Mouse (Mus musculus) left cerebral cortex, adult 18-20 months (tissue): ENCODE data around the gene Hs3st3b1. TPM values are rescaled to one million over a fixed set of nuclear protein-coding genes. Genes with fewer than 3 reads are reported as not detected.
A peak's percentile ranks its signal among the peaks of the same experiment; 100 is the strongest.

ENCODE experiments used
- DNase-seq, 2 experiments: peaks; one replicate each; pipeline ENCODE4 v3.0.0; 2021 to 2022; ENCODE audit warnings: low spot score in 2 of 2, mixed read lengths in 1 of 2
- total RNA-seq, 2 experiments: library from RNA; stranded (reverse); gene quantifications; 2 replicates each; pipeline ENCODE4 v1.2.3; 2021

Hs3st3b1 gene
- total RNA-seq, 2 experiments from 2014 or later = 1.9 TPM

GRCm38 (mm10) chr11:63924286-63924930 is 2.3 kb upstream of the Hs3st3b1 start:
- no peak for DNase-seq

DNA sequence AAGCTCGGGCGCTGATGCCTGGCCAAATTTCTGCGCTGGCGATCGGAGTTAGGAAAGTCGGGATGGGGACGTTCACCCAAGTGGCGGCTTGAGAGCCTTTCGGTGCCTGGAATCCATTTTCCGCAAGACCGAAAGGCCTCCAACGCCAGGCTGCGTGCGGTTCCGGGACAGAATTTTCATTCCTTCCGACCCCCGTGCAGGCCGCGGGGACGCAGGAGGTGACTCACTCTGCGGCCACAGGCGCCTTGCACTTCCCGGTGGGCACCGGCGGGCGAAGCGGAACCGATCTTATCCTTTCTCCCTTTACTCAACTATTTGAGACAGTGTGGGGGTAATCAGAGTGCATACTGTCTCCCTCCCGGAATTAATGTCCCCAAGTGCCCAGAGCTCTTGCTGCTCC is 1.3 kb upstream of the Hs3st3b1 start:
- no peak for DNase-seq

GRCm38 (mm10) chr11:63921044-63921951 is 792 bp downstream of the Hs3st3b1 start:
- DNase-seq = peak in 1 of 2 experiments; percentile 7

GRCm38 (mm10) chr11:63920531-63920930 is 1.6 kb downstream of the Hs3st3b1 start:
- DNase-seq = peak; percentile 69 to 70

- DNase-seq = no peak
These were observed 2.6 kb downstream of the Hs3st3b1 start for GRCm38 (mm10) chr11:63919211-63920098.

DNA sequence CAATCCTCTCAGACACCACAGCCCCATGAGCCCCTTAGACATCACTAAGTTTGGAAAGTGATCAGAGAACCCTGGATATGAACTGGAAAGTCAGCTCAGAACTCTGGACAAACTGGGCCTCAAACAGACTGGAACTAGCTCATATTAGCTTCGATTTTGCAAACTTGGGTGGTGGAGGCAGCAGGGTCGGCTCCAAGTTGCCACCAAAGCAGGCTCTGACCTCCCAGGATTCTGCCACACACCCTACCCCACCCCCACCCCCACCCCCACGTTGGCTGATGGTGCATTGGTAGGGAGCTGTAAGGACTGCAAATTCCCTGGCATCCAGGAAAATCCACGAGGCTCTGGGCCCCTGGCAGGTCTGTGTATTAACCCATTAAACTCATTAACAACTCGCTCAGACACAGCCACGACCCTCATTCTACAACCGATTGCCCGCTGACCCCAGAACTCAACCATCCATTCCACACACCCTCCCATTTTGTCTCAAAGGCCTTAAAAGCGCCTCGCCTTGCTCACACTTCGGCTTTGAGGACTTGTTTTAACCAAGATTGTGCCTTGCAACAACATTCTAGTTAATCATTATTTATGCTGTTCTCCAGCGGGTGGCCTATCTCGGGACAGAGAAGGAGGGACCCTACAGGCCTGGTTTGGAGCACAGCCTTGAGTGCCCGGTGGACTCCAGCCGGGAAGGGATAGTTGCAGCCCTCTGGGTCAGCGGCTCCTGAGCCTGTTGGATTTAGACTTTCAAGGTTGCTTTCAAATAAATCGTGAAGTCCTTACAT is 3.6 kb downstream of the Hs3st3b1 start:
- no peak for DNase-seq

GRCm38 (mm10) chr11:63917561-63917960 is 4.5 kb downstream of the Hs3st3b1 start:
- no peak for DNase-seq

DNA sequence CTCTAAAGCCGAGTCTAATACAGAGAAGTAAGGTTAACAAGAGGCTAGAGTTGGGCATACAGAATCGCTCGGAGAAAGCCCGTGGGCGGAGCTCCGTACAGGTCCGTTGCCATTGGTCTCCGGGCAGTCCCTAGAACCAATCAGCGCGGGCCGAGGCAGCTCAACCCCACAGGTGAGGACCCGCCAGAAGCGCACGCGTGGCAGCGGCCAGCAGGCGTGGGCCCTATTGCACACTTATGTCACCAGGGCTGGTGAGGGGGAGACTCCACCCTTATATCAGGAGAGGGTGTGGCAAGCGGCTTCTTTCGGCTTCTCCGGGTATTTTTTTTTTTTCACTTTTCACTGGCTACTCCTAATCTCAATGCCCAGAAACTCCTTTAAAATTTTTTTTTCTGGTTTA is 7.7 kb downstream of the Hs3st3b1 start:
- DNase-seq = peak; percentile 50 to 61

DNA sequence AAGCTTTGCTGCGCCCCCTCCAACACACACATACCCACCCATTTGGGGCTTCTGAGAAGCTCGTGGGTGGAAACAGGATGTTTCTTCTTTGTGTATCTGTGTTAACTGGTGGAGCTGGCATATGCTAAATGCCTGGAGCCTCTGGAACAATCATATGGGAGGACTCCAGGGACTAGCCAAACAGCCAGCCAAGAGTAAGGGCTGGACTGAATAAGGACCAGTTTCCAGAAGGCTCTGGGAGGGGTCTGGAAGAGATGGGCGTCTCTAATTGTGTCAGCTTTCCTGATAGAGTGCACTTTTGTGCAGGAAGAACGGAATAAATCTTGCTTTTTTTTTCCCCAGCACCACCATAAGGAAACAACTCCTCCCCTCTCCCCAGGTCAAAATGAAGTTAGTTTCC is 8.2 kb downstream of the Hs3st3b1 start:
- DNase-seq = no peak

- no peak for DNase-seq
These were observed 11.1 kb downstream of the Hs3st3b1 start for GRCm38 (mm10) chr11:63911001-63911400.

DNA sequence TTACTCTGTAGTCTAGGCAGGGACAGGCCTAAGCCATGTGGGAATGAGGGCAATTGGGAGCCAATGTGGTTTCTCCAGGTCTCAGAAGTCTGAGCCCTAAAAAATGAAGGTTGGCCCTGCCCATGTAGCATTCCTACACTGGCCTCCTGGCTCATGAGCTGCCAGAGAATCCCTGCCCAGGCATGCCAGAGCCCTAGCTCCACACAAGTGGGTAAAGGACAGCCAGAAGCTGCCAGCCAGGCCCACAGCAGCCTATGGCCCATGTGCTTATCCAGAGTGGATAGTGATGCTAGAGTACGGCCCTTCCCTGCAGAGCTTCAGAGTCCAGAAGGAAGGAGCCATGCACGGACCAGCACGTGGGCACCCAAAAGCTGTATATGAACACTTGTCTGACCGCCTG is 12.1 kb downstream of the Hs3st3b1 start:
- DNase-seq = no peak

DNA sequence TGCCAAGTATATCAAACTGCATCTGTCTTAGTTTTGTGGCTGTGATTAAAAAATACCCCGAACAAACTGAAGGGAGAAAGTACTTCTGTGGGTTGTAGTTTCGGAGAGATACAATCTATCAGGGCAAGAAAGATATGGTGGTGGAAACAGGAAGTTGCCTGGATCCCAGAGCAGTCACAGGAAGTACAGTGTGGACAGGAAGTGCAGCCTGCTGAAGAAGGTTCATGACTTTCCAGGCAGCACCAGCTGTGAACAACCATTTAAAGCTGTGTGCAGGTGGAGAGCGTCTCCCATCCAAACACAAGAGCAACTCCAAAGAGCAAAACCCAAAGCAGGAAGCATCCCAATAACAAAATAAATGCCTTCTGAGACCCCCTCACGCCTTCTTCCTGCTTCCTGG is 13.6 kb downstream of the Hs3st3b1 start:
- DNase-seq = no peak

DNA sequence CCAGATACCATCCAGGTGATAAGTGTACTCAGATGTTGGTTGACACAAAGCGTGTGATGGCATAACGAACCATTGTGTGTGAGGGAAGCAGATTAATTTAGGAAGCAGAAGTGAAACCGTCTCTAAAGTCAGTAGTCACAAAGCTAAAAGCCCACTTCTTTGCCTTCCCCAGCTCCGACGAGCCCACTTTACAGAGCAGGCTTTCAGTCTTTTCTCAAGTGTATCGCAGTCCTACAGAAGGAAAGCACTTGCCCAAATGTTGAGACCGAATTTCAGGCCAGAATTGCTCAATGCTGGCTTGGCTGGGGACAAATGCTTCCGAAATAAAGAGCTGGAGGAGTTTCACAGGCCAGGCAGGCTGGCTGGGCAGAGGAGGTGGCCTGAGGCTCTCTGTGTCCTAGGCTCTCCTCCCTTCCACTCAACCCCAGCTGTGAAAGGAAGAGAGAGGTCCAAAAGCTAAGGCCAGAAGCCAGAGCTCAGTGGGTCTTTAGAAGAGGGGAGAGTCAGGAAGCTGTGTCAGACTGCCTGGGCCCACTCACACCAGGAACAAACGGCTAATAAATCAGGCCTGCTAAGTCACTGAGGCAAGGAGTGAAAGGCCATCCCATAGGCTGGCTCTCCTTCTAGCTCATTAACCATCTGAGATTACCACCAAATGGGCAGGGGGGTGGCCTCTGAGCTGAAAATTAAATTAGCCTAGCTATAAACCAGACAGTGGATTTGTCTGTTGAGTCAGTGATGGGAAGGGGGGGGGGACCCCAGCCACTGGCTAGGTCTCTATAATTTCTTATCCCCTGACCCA is 15.3 kb downstream of the Hs3st3b1 start:
- no peak for DNase-seq

- no peak for DNase-seq
These were observed 17.3 kb downstream of the Hs3st3b1 start for GRCm38 (mm10) chr11:63904787-63905186.

- no peak for DNase-seq
These were observed 23.5 kb downstream of the Hs3st3b1 start for GRCm38 (mm10) chr11:63898509-63899168.

GRCm38 (mm10) chr11:63897856-63898508 is 24.1 kb downstream of the Hs3st3b1 start:
- DNase-seq = no peak

GRCm38 (mm10) chr11:63897011-63897410 is 25.1 kb downstream of the Hs3st3b1 start:
- no peak for DNase-seq

- DNase-seq = no peak
These were observed 27.9 kb downstream of the Hs3st3b1 start for GRCm38 (mm10) chr11:63894188-63894587.

DNA sequence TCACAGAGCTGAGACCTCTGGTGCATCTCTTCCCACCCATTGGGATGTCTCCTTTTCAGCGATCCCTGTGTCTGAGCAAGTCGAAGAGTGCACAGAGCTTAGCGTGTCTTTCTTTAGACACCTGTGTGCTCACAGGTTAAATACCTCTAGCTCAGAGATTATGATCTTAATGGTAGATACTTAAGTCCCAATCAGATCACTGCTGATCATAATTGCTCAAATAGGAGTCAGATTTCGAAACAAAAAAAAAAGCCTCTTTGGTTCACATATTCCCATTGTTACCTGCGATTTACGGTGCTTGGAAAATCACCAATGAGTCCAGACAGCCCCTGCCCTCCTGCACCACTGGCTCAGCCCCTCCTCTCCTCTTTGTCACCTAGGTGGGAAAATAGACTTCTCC is 28.5 kb downstream of the Hs3st3b1 start:
- DNase-seq = no peak
